13 mouse cellular contexts compared by ENCODE assay signal in the genomic region with DNA sequence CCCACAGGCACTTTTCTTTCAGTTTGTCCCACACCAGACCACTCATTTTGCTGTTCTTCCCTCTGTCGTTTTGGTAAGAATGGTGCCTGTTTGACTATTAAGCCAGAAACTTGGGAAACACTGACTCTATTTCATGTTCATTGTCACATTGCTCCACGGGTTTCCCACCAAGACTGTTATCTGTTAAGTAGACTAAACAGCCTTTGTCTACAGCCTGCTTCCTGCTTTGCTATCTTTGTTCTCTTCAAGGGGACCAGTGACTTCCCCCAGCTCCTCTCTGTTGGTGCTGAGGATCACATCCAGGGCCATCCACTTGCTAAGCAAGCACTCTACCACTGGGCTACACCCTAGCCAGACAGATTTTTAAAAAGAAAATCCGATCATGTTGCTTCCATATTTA.
"Had no signal": no experiment of that assay in that cellular context is flagged by ENCODE, and none has a peak within 500 bp of the region (broad histone marks: within the 10 kb centered on the region; RNA-seq: fewer than 3 reads in every experiment).

No protein-coding gene starts in this region.

- H3K4me3 ChIP-seq: layer of hippocampus, adult 2 months; limb, embryonic 12.5 days; lung, embryonic 15.5 days; midbrain, embryonic 12.5 days; stomach, embryonic 15.5 days had no signal

- H3K4me2 ChIP-seq: limb, embryonic 12.5 days; lung, embryonic 15.5 days; midbrain, embryonic 12.5 days; stomach, embryonic 15.5 days had no signal

- H3K9me3 ChIP-seq: limb, embryonic 12.5 days; lung, embryonic 15.5 days; midbrain, embryonic 12.5 days; stomach, embryonic 15.5 days had no signal

- H3K27me3 ChIP-seq: limb, embryonic 12.5 days; lung, embryonic 15.5 days; midbrain, embryonic 12.5 days; stomach, embryonic 15.5 days had no signal

- H3K27ac ChIP-seq: layer of hippocampus, adult 2 months; limb, embryonic 12.5 days; liver, embryonic 14.5 days; lung, embryonic 15.5 days; midbrain, embryonic 12.5 days; stomach, embryonic 15.5 days had no signal

- H3K9ac ChIP-seq: limb, embryonic 12.5 days; liver, embryonic 14.5 days; lung, embryonic 15.5 days; midbrain, embryonic 12.5 days; stomach, embryonic 15.5 days had no signal

- DNase-seq: kidney, adult 18-20 months; kidney, postnatal 10 days; kidney, postnatal 4 days; liver; right cerebral cortex, postnatal 14 days; thymus, adult 2 months; thymus, postnatal 25 days had no signal
